Mouse (Mus musculus) lung, embryonic 14.5 days (tissue): ENCODE data around the gene Spef2. TPM values are rescaled to one million over a fixed set of nuclear protein-coding genes. Genes with fewer than 3 reads are reported as not detected.

Experiments
- ATAC-seq: fragments of 200-750 bp; cut with Nextera tagmentation; 2 replicates; pipeline ENCODE4 v1.8.0; 2017; ENCODE audit warnings: mild to moderate bottlenecking, moderate TSS enrichment, moderate library complexity; ENCODE audit not compliant: insufficient read depth
- DNase-seq: peaks from one replicate; pipeline ENCODE4 v3.0.0-alpha.2; 2015
- H3K27ac ChIP-seq: fragments of 300-500 bp; sonication (generic); 2 replicates; pipeline ENCODE4 v1.5.1; 2014; ENCODE audit warnings: low read depth, mild to moderate bottlenecking, moderate library complexity
- H3K27me3 ChIP-seq: fragments of 300-500 bp; sonication (generic); 2 replicates; pipeline ENCODE4 v1.6.1; 2014; ENCODE audit warnings: low read length, control low read depth; ENCODE audit not compliant: insufficient read depth
- H3K36me3 ChIP-seq: fragments of 300-500 bp; sonication (generic); 2 replicates; pipeline ENCODE4 v1.6.1; 2014; ENCODE audit warnings: control low read depth; ENCODE audit not compliant: insufficient read depth
- H3K4me1 ChIP-seq: fragments of 300-500 bp; sonication (generic); 2 replicates; pipeline ENCODE4 v1.6.1; 2014; ENCODE audit warnings: antibody characterized with exemption, control low read depth; ENCODE audit not compliant: insufficient read depth
- H3K4me2 ChIP-seq: fragments of 300-500 bp; sonication (generic); 2 replicates; pipeline ENCODE4 v1.6.1; 2014; ENCODE audit warnings: mild to moderate bottlenecking
- H3K4me3 ChIP-seq: fragments of 300-500 bp; sonication (generic); 2 replicates; pipeline ENCODE4 v1.5.1; 2014; ENCODE audit warnings: low read depth, low read length
- H3K9ac ChIP-seq: fragments of 300-500 bp; sonication (generic); 2 replicates; pipeline ENCODE4 v1.6.1; 2014
- H3K9me3 ChIP-seq: fragments of 300-500 bp; sonication (generic); 2 replicates; pipeline ENCODE4 v1.6.1; 2016; ENCODE audit warnings: low read depth, low read length, control low read depth
- CTCF ChIP-seq: IDR thresholded peaks from 2 replicates; pipeline ENCODE4 v1.5.1; 2016; ENCODE audit warnings: antibody characterized with exemption, low read depth
- WGBS: fragments of 180-500 bp; shearing (Covaris S2); extraction: QIAGEN DNeasy Blood & Tissue Kit; methylation state at CpG from one replicate; pipeline ENCODE4 v1.1.7; 2014; 5-methylcytosine and 5-hydroxymethylcytosine counted together
- polyA plus RNA-seq: library from polyadenylated mRNA; unstranded; fragments of >200 nt; fragmentation: Nextera tagmentation; extraction: Ambion mirVana; gene quantifications from 2 replicates; pipeline ENCODE4 v1.2.1, GENCODE M21; 2014

Spef2 gene
- polyA plus RNA-seq, 1 experiment from 2014 or later = 0.09 TPM

GRCm38 (mm10) chr15:9661215-9661614, 87.5 kb downstream of the Spef2 start:
- no peak for ATAC-seq
- Histone ChIP-seq H3K27me3 (no peaks in the 10 kb centered on the region), H3K4me1 (no peaks in the 10 kb centered on the region), H3K4me3 (no peak overlapping the region), H3K27ac (no peak overlapping the region), H3K9me3 (no peaks in the 10 kb centered on the region), H3K4me2 (no peak overlapping the region), H3K36me3 (no peaks in the 10 kb centered on the region), H3K9ac (no peak overlapping the region)
- 61% methylated on average over 1 of the region's 1 CpGs for WGBS
- no peak for TF ChIP-seq CTCF
- no peak for DNase-seq

DNA sequence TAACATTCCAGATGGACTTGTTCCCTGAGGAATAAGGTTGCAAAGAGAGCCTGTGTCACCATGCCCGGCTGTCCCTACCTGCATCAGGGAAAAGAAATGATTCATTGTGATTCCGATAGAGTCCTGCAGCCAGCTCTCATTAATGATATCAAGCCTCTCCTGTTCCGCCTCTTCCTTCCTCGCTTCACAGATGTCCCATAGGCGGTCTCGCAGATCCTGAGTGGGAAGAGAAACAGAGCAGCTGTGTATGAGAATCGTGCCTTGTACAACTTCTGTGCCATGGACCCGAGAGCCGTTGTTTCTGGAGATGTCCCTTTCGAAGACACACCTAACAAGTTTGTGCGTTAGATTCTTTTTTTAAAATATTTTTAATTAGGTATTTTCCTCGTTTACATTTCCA, 114.2 kb downstream of the Spef2 start:
- Histone ChIP-seq H3K36me3 (no peaks in the 10 kb centered on the region), H3K27ac (no peak overlapping the region), H3K4me1 (no peaks in the 10 kb centered on the region), H3K4me3 (no peak overlapping the region), H3K4me2 (no peak overlapping the region), H3K27me3 (no peaks in the 10 kb centered on the region), H3K9me3 (no peaks in the 10 kb centered on the region), H3K9ac (no peak overlapping the region)
- DNase-seq (no peak), ATAC-seq (no peak)
- WGBS = 82% methylated on average over 12 of the region's 12 CpGs
- no peak for TF ChIP-seq CTCF

- no peak for TF ChIP-seq CTCF
- 88% methylated on average over 6 of the region's 6 CpGs for WGBS
- Histone ChIP-seq H3K27me3 (no peaks in the 10 kb centered on the region), H3K9ac (no peak overlapping the region), H3K27ac (no peak overlapping the region), H3K36me3 (no peaks in the 10 kb centered on the region), H3K4me2 (no peak overlapping the region), H3K4me3 (no peak overlapping the region), H3K4me1 (no peaks in the 10 kb centered on the region), H3K9me3 (no peaks in the 10 kb centered on the region)
- no peak for ATAC-seq
- no peak for DNase-seq
These were observed 117.0 kb downstream of the Spef2 start for GRCm38 (mm10) chr15:9631657-9632056.

DNA sequence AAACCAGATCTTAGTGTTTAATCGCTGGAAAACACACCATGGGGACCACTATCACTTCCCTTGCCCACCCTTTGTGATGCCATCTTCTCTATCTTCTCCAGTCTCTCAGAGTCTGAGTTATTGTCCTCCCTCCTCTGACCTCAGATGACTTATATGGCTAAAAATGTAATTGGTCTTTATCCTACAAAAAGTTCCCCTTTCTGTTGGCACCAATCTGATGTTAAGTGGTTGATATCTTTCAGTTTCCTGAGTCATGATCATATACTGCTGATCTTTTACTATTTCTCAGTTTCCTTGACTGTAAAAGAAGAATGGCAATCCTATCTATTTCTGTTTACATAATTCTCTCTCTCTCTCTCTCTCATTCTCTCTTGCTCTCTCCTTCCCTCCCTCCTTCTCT, 119.0 kb downstream of the Spef2 start:
- no peaks in the 10 kb centered on the region for H3K27me3 ChIP-seq
- H3K4me1 ChIP-seq = no peaks in the 10 kb centered on the region
- no peak overlapping the region for H3K4me3 ChIP-seq
- H3K36me3 ChIP-seq = no peaks in the 10 kb centered on the region
- no peak overlapping the region for H3K27ac ChIP-seq
- ATAC-seq (no peak), DNase-seq (no peak)
- no peaks in the 10 kb centered on the region for H3K9me3 ChIP-seq
- H3K9ac ChIP-seq = no peak overlapping the region
- H3K4me2 ChIP-seq = no peak overlapping the region
- WGBS = 68% methylated on average over 1 of the region's 1 CpGs
- no peak for TF ChIP-seq CTCF

DNA sequence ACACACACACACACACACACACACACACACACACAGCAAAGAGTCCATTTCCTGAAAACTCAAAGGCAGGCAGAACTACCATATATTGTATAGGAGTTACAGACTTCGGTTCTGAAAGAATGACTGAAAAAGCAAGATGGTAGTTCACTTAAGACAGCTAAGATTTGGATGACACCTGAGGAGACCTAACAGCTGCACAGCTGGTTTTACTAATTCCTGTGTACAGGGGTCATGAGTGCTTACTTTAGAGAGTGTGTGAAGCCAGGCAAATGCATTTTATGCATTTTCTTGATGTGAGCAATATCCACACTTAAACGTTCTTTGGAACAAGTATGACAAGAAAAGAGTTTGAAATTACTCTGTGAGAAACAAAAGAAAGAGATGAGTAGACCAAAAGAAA, 124.0 kb downstream of the Spef2 start:
- no peak for ATAC-seq
- no peak overlapping the region for H3K4me2 ChIP-seq
- TF ChIP-seq CTCF = no peak
- H3K27me3 ChIP-seq = no peaks in the 10 kb centered on the region
- H3K9me3 ChIP-seq = no peaks in the 10 kb centered on the region
- H3K9ac ChIP-seq = no peak overlapping the region
- WGBS = 52% methylated on average over 2 of the region's 2 CpGs
- H3K27ac ChIP-seq = no peak overlapping the region
- no peak overlapping the region for H3K4me3 ChIP-seq
- H3K36me3 ChIP-seq = no peaks in the 10 kb centered on the region
- no peaks in the 10 kb centered on the region for H3K4me1 ChIP-seq
- DNase-seq = no peak

DNA sequence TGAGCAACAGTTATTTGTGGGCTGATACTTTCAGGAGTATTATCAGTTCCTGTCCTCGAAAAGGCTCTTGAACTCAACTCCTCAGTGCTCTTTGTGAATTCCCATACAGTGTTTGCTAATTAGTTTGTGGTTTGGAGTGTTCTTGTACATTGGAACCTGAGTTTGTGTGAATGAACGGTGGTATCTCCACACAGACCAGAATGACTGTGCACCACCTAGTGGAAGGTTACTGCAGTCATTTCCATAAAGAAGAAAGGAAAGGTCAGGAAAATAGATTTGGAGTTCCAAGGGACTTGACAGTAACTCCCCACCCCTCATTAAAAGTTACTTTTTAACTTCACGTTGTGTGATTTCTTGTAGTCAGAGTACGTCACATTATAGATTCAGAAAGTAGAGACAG, 140.5 kb downstream of the Spef2 start:
- H3K9me3 ChIP-seq = no peaks in the 10 kb centered on the region
- ATAC-seq (no peak), DNase-seq (peak; percentile 45)
- H3K9ac ChIP-seq = no peak overlapping the region
- no peak overlapping the region for H3K4me3 ChIP-seq
- TF ChIP-seq CTCF = peak; percentile 59
- no peak overlapping the region for H3K4me2 ChIP-seq
- no peaks in the 10 kb centered on the region for H3K4me1 ChIP-seq
- 50% methylated on average over 4 of the region's 4 CpGs for WGBS
- no peak overlapping the region for H3K27ac ChIP-seq
- H3K36me3 ChIP-seq = no peaks in the 10 kb centered on the region
- no peaks in the 10 kb centered on the region for H3K27me3 ChIP-seq

- TF ChIP-seq CTCF = no peak
These were observed 148.6 kb downstream of the Spef2 start for GRCm38 (mm10) chr15:9600088-9600455.

More at GRCm38 (mm10) chr15:9600088-9600455, 148.6 kb downstream of the Spef2 start:
- no peak overlapping the region for H3K4me2 ChIP-seq
- H3K4me1 ChIP-seq = no peaks in the 10 kb centered on the region
- no peak overlapping the region for H3K4me3 ChIP-seq
- ATAC-seq (no peak), DNase-seq (no peak)
- H3K36me3 ChIP-seq = no peaks in the 10 kb centered on the region
- 85% methylated on average over 6 of the region's 6 CpGs for WGBS
- no peaks in the 10 kb centered on the region for H3K27me3 ChIP-seq
- H3K9me3 ChIP-seq = no peaks in the 10 kb centered on the region
- no peak overlapping the region for H3K9ac ChIP-seq
- H3K27ac ChIP-seq = no peak overlapping the region
